Mouse (Mus musculus) ES-Bruce4 (cell line): ENCODE data around the gene Six2. TPM values are rescaled to one million over a fixed set of nuclear protein-coding genes. Genes with fewer than 3 reads are reported as not detected.

Experiments used
- H3K27ac ChIP-seq: 2 replicates; pipeline ENCODE4 v1.5.1; 2012; ENCODE audit warnings: low read length, inconsistent platforms; ENCODE audit not compliant: insufficient read depth
- H3K27me3 ChIP-seq: 2 replicates; pipeline ENCODE4 v1.6.1; 2012; ENCODE audit warnings: mild to moderate bottlenecking, low read length, inconsistent platforms; ENCODE audit not compliant: control insufficient read depth, poor library complexity, insufficient read depth, severe bottlenecking
- H3K36me3 ChIP-seq: 2 replicates; pipeline ENCODE4 v1.6.1; 2012; ENCODE audit warnings: inconsistent platforms, mild to moderate bottlenecking, low read length, moderate library complexity; ENCODE audit not compliant: control insufficient read depth, poor library complexity, insufficient read depth, severe bottlenecking
- H3K4me1 ChIP-seq: one replicate; pipeline ENCODE4 v1.8.1; 2011; ENCODE audit warnings: low read length; ENCODE audit not compliant: control insufficient read depth, insufficient read depth
- H3K4me3 ChIP-seq: 2 replicates; pipeline ENCODE4 v1.5.1; 2011; ENCODE audit warnings: low read depth, mild to moderate bottlenecking, low read length
- H3K9ac ChIP-seq: 2 replicates; pipeline ENCODE4 v1.6.1; 2012; ENCODE audit warnings: low read depth, mild to moderate bottlenecking, inconsistent platforms; ENCODE audit not compliant: poor library complexity, severe bottlenecking
- H3K9me3 ChIP-seq: replicated peaks from 2 replicates; pipeline ENCODE4 v1.6.1; 2012; ENCODE audit warnings: mild to moderate bottlenecking, low read length, inconsistent platforms; ENCODE audit not compliant: control insufficient read depth, poor library complexity, insufficient read depth, severe bottlenecking
- CTCF ChIP-seq: IDR thresholded peaks from one replicate; pipeline ENCODE4 v1.8.1; 2011; ENCODE audit warnings: low read depth, low read length
- EP300 ChIP-seq: IDR thresholded peaks from 2 replicates; pipeline ENCODE4 v1.6.1; 2011; ENCODE audit warnings: low read depth, low read length; ENCODE audit not compliant: insufficient read depth
- POLR2A ChIP-seq: IDR thresholded peaks from one replicate; pipeline ENCODE4 v1.8.1; 2011; ENCODE audit warnings: low read length; ENCODE audit not compliant: insufficient read depth
- polyA plus RNA-seq: library from polyadenylated mRNA; stranded (reverse); fragments of >200 nt; gene quantifications from 2 replicates; pipeline ENCODE4 v1.2.4, GENCODE M21; 2011; ENCODE audit warnings: low read depth; ENCODE audit not compliant: missing spikeins, insufficient read depth, insufficient read length

The Six2 gene
- polyA plus RNA-seq, 1 experiment = 0.46 TPM

DNA sequence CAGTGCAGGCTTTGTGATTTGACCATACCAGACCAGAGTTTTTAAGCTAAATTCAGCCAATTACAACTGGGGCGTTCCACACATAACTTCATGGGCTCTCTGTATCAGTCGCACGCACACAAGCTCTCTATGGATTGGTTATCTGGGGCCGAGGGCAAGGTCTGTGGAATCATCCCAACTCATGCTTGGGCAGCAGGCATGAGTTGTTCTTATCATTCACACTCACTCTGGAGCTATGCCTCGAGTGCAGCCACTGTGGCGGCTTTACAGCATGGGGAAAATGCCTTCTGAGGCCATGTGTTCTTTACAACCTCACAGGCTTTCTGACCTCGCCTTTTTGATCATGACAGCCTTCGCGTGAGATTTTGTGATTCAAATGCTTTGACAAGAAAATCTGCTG, 37.9 kb upstream of the Six2 start:
- Histone ChIP-seq H3K27me3 (no peaks in the 10 kb centered on the region), H3K9me3 (no peaks in the 10 kb centered on the region), H3K9ac (no peak overlapping the region), H3K4me3 (no peak overlapping the region), H3K36me3 (no peaks in the 10 kb centered on the region), H3K4me1 (no peaks in the 10 kb centered on the region), H3K27ac (no peak overlapping the region)
- TF ChIP-seq CTCF (no peak), POLR2A (no peak), EP300 (no peak)

DNA sequence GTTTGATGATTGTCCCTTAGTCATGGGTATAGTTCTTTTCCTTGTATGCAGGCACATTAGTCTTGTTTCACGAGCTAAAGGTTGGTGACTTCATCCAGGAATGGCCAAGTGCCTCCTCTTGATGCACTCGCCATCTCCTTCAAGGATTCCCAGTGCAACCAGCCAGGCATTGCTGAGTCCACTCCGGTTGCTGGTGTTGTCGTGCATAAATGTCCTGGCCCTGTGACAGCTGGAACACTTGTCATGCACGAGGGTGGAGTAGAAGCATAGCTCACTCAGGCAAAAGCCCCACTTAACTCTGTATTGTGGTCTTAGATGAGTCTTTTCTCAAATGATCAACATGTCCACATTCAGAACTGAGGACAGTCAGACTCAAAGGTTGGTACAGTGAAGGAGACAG, 35.1 kb upstream of the Six2 start:
- no peaks in the 10 kb centered on the region for H3K4me1 ChIP-seq
- no peak for TF ChIP-seq CTCF
- no peak for TF ChIP-seq EP300
- no peak for TF ChIP-seq POLR2A
- H3K4me3 ChIP-seq = no peak overlapping the region
- H3K27me3 ChIP-seq = no peaks in the 10 kb centered on the region
- H3K9me3 ChIP-seq = no peaks in the 10 kb centered on the region
- no peak overlapping the region for H3K9ac ChIP-seq
- H3K36me3 ChIP-seq = no peaks in the 10 kb centered on the region
- no peak overlapping the region for H3K27ac ChIP-seq

DNA sequence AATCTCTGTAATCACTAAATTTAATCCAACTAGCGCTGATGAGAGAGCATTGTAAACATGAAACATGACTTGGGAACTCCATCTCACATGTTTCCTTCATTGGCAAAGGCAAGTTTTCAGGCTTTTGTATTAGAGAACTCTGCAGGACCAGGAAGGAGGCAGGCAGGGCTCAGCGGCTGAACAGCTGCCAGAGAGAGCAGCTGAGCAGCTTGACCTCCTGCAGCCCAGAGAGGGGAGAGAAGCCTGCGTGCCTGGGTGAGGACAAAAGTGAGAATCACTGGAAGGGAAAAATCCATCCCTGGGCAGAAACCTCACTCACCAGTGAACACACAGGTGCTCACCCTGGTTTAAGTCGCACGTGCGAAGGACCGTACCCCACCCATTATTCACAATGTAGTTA, 29.2 kb upstream of the Six2 start:
- no peaks in the 10 kb centered on the region for H3K4me1 ChIP-seq
- H3K27me3 ChIP-seq = no peaks in the 10 kb centered on the region
- no peaks in the 10 kb centered on the region for H3K36me3 ChIP-seq
- no peak overlapping the region for H3K27ac ChIP-seq
- H3K9me3 ChIP-seq = no peaks in the 10 kb centered on the region
- TF ChIP-seq EP300 (no peak), CTCF (no peak), POLR2A (no peak)
- no peak overlapping the region for H3K4me3 ChIP-seq
- no peak overlapping the region for H3K9ac ChIP-seq

DNA sequence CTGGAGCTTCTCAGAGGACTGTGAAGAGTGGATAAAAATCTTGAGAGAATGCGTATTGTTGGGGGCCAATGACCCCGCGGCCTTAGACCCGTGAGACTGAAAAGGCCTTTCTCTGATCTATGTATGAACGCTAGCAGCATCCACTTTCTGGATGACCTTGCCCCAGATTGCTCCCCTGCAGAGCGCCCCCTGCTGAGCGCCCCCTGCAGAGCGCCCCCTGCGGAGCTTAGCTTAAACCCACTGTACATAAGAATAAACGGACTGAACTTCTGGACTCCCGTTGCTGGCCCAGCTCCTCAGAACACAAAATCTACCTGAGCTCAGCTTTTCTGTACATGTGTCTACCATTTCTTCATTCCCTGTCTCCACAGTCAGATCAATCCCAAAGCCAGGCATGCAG, 27.7 kb upstream of the Six2 start:
- Histone ChIP-seq H3K27ac (no peak overlapping the region), H3K9me3 (no peaks in the 10 kb centered on the region), H3K9ac (no peak overlapping the region), H3K4me1 (no peaks in the 10 kb centered on the region), H3K27me3 (no peaks in the 10 kb centered on the region), H3K36me3 (no peaks in the 10 kb centered on the region), H3K4me3 (no peak overlapping the region)
- TF ChIP-seq CTCF (no peak), EP300 (no peak), POLR2A (no peak)

DNA sequence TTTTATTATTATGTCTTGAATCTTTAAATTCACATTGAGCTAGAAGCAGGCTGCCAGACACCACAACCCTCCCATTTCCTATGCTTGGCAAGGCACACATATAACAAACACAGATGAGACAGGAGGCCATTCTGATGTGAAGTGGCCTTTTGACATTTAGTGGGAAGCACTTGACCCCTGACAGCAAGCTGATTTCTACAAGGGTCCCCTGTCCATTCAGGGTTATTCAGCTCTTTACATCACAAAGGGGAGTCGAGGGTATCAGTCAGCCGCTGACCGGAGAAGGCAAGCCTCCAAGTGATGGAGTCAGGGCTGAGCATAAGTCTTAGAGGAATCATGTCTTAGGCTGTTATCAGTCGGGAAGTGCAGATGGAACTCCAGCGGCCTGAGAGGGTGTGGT, 26.3 kb upstream of the Six2 start:
- no peak for TF ChIP-seq CTCF
- no peak for TF ChIP-seq EP300
- no peak for TF ChIP-seq POLR2A
- H3K9ac ChIP-seq = no peak overlapping the region
- H3K9me3 ChIP-seq = no peaks in the 10 kb centered on the region
- no peak overlapping the region for H3K27ac ChIP-seq
- no peaks in the 10 kb centered on the region for H3K4me1 ChIP-seq
- no peaks in the 10 kb centered on the region for H3K36me3 ChIP-seq
- H3K27me3 ChIP-seq = no peaks in the 10 kb centered on the region
- no peak overlapping the region for H3K4me3 ChIP-seq

DNA sequence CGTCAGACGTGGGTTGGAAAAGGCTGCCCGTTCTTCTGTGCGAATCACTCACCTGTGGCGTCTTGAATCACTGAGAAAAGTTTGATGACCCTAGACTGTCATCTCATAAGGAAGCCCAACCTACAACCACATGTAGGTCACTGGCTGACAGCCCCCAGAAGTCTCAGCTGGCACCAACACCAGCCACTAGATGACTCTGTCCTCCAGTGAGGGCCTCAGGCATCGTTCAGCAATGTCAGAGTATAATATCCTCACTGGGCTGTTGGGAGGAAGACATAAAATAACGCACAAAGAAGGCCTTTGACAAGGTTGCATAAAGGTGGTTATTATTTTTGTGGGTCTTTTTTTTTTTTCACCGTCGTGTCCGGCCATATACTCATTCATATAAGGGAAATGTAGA, 24.8 kb upstream of the Six2 start:
- Histone ChIP-seq H3K27me3 (no peaks in the 10 kb centered on the region), H3K4me1 (no peaks in the 10 kb centered on the region), H3K4me3 (no peak overlapping the region), H3K9me3 (no peaks in the 10 kb centered on the region), H3K36me3 (no peaks in the 10 kb centered on the region), H3K27ac (no peak overlapping the region), H3K9ac (no peak overlapping the region)
- TF ChIP-seq POLR2A (no peak), CTCF (no peak), EP300 (no peak)
